Mouse (Mus musculus): Measurements from ENCODE around the gene Klhdc8a.
"Not testable (repeated sequence)": the region's sequence is repeated elsewhere in the genome, so short reads cannot be mapped to it uniquely, and the experiment has no call there.

The Klhdc8a gene
- long read RNA-seq, experiment 1, full-length matches to known transcripts = 228 of 286 reads
- long read RNA-seq, experiment 1, partial matches to known transcripts = 40 of 286 reads
- long read RNA-seq, experiment 1, other reads (novel, unspliced or antisense) = 18 of 286 reads
- long read RNA-seq, experiment 2, full-length matches to known transcripts = 374 of 479 reads
- long read RNA-seq, experiment 2, partial matches to known transcripts = 64 of 479 reads
- long read RNA-seq, experiment 2, other reads (novel, unspliced or antisense) = 41 of 479 reads

DNA sequence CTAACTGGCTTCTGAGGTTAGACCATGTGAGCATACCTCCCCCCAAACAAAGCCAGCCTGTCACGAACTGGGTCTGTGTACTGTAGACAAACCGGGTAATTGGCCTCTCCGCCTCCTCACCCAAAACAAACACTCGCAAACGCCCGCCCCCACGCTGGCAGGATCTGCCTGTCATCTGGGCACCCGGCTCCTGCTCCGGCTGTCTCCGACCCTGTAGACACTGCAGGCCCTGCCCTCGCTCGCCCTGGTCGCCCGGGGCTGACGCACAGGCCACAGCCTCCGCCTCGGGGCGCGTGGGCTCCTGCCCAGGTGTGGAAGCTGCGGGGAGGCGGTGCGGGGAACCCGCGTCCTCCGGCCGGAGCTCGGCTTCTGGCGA, at the start of gene Klhdc8a:
Klhdc8a (plus strand) TSS at position 202 of the 376 bp plus-strand sequence.
- intact Hi-C loops (cut with DNase I) = no loop called here

DNA sequence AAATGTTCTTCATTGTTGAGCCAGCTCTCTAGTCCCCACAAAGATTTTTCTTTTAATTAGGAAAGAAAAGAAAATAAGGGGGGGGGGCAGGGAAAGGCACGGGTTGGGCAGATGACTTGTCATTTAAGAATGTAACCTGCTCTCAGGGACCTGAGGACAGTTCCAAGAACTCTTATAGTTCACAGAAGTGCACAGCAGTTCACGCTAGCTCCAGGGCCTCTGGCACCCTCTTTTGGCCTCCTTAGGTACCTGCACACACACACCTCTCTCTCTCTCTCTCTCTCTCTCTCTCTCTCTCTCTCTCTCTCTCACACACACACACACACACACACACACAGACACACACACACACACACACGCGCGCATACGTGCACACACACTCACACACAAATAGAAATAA, 44.0 kb upstream of the Klhdc8a start:
- intact Hi-C loops (cut with DNase I) = no loop called here

DNA sequence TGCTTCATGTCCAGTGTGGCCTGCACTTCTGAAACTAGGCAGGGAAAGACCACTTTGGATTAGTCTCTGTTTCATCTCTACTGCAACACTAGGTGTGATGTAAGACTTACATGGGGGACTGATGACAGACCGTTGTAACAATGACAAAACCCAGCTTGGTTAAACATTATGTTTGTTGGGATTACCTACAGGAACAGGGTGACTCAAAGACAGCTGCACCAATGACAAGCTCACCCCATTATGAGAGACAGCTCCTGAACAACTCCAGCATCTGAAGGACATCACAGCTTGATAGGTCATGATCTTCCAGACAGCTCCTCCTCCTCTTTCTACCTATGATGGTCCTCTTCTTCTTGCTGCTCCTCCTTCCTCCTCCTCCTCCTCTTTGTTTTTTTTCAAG, 38.1 kb upstream of the Klhdc8a start:
- intact Hi-C loops (cut with DNase I) = no loop called here

DNA sequence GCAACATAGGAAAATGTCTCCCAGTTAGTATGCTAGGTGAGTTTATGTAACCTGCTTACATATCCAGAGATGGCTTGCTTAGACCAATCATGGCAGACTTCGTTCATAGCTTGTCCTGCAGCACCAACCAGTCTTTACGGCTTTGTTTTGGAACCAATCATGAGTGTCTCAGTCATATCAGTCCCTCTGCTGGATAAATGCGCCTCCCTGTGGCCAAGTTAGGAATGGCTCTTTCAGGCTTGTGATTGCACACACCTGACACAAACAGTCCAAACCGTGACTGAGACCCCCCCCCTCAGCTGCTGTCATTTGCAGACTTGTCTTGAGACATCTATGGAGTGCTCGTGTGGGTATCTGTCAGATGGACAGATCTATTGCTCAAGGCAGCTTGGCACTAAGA, 37.4 kb upstream of the Klhdc8a start:
- intact Hi-C loops (cut with DNase I) = no loop called here

DNA sequence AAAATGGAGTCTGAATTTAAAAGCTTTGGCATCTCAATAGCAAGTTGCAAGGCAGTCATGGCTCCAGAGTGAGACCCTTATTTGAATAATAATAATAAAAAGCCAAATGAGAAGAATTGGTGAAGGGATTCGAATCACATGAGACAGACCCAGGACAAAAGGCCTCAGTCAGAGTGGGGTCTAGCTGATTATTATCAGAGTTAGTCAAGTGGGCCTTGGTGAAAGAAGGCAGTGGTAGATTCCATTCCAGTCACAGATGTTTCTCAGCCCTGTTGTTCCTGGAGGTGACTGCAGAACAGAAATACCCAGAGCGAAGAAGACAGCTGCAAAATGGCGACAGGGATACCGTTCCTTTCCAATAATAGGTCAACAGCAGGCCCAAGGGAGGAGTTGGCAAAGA, 34.8 kb upstream of the Klhdc8a start:
- intact Hi-C loops (cut with DNase I) = no loop called here

DNA sequence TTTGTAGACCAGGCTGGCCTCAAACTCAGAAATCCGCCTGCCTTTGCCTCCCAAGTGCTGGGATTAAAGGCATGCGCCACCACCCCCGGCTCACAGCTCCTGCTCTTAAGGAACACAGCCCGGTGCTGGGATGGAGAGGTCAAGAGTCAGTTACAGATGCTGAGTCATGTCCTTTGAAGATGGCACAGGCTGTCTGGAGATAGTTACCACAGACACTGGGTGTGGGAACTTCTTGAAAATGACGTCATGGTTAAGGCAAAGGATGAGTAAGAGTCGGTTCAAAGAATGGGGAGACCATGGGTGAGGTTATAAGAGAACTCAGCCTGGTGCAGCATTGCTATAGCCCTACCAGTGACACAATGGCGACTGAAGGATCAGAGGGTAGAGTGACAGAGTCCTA, 33.8 kb upstream of the Klhdc8a start:
- intact Hi-C loops (cut with DNase I) = no loop called here

DNA sequence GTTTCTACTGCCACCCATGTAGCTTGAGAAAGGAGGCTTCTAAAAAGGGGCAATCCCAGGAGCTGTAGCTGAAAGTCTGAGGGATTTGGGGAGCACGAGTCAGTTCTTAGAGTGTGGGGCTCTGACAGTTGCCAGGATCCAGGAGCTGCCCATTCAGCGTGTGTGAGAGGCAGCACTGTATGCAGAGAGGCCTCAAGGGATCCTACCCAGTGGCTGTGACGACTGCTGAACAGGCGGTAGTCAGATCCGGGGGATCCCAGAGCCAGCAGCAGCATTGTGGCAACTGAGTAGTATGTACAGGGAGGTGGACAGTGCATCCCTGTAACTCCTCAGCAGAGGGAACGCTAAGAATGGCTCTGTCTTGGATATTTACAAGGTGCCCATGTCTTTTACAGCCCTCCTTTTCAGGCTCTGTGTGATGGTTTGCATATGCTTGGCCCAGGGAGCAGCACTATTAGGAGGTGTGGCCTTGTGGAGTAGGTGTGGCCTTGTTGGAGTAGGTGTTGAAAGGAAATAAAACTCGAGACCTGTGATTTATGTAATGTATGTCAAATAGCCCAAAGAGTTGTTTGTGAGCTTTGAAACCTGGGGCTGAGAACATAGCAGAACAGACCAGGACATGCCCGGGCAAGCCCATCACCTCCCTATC, 33.1 kb upstream of the Klhdc8a start:
- intact Hi-C loops (cut with DNase I) = no loop called here

DNA sequence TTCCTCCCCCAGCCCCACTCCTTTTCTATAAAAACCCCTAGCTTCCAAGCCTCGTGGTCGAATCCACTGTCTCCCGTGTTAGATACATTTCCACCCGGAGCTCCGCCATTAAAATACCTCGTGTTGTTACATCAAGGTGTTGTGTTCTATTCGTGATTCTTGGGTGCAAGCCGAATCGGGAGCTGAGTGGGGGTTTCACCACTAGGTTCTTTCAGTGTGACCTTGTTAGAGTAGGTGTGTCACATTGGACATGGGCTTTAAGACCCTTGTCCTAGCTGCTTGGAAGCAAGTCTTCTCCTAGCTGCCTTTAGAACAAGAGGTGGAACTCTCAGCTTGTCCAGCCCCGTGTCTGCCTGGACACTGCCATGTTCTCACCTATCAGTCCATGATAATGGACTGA, 32.5 kb upstream of the Klhdc8a start:
- intact Hi-C loops (cut with DNase I) = no loop called here

DNA sequence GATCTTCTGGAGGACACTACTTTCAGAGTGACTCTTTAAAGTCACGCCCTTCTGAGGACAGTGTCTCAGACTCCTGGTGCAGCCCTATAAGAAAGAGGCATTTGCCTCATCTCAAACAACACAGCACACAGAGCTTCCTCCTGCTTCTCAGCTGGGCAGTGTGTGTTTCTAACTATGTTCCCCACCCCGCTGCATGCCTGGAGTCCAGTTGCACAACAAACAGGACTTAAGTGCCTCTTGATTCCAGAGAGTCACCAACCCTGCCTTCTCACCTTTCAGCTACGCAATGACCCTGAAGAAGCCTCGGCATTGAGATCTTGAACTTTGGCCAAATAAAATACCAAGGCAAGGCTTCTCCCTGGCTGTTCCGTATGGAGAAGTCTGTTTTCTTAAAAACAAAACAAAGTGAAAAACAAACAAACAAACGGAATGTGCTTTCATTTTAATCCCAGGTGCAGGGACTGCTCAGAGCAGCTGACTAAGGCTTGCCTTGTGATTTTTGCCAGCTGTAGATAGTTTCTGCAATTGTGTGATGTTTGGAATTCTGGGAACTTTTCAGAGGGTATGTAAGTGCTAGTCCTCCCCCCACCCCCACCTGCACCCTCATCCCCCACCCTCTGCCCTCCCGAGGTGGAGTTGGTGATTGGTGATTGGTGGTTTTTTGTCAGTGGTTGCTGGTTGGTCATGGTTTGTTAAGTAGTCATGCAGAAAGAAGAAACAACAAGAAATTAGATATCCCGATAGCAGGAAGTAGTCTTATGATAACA, 31.5 kb upstream of the Klhdc8a start:
- intact Hi-C loops (cut with DNase I) = no loop called here

DNA sequence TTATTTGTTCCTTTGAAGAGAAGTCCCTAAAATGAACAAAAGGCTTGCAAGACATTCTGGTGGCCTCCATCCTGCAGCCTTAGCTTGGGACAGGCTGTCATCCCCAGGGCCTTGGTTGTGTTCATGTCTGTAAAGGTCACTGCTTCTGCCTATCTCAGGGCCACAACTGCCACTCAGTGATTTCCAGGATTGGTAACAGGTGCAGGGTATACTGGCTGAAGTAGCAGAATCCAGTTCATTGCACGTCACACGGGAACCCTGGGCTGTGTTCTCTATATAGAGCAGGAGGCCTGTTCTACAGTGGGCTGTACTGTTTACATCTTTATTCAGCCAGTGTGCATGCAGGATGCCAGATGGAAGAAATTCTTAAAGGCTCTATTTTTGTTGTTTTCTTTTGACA, 30.5 kb upstream of the Klhdc8a start:
- intact Hi-C loops (cut with DNase I) = no loop called here

DNA sequence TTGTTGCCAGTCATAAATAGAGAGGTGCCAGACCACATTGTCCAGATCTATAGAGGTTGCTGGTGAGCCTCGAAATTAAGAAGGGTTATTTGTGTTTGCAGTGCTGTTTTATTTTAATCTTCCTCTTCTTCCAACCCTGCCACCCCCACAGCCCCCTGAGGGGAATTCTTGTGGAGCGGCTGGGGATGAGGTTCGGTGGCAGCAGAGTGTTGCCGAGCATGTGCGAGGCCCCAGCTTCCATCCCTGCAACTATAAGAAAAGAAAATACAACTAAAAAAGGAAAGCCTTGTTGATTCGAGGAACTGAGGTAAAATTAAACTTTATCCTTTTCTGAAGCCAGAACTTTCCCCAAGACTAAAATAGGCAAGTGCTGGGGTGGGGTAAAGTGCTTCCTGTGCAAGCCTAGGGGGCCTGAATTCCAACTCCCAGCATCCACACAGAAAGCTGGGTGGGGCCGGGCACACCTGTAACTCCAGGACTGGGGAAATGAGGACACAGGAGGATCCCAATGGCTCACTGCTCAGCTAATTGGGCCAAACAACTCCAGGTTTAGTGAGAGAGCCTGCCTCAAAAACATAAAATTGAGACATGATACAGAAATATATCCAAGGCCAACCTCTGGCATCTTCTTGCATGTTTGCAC, 29.9 kb upstream of the Klhdc8a start:
- intact Hi-C loops (cut with DNase I) = no loop called here

DNA sequence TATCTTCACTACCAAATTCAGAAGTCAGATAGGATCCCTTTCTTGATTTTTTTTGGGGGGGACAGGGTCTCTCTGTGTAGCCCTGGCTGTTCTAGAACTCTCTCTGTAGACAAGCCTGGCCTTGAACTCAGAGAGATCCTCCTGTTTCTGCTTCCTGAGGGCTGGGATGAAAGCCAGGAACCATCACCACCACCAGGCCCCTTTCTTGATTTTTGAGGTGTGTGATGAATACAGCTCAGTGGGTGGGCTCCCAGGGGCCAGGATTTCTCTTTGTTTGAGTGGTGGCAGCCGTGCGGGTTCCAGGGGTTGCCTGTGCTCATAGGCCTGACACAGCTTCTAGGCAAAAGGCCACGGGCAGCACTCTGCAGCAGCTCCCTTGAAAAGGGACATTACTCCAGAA, 27.2 kb upstream of the Klhdc8a start:
- intact Hi-C loops (cut with DNase I) = no loop called here

DNA sequence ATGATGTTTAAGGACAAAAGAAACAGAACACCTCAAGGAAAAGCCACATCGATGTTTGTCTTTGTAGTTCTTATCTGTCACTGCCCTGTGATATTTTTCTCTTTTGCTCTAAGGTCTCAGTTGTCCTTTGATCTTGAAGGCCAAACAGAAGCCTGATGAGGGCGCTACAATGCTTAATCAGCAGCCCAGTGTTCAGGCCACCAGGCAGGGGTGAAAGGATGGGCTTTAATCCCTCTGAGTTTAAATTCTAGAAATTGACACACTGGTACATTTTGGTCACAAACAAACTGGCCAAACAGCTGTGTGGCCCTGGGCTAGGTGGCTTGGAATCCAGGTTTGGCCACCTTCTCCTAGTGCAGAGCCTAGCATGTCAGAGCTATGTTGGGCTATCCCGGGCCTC, 21.7 kb upstream of the Klhdc8a start:
- intact Hi-C loops (cut with DNase I) = no loop called here

DNA sequence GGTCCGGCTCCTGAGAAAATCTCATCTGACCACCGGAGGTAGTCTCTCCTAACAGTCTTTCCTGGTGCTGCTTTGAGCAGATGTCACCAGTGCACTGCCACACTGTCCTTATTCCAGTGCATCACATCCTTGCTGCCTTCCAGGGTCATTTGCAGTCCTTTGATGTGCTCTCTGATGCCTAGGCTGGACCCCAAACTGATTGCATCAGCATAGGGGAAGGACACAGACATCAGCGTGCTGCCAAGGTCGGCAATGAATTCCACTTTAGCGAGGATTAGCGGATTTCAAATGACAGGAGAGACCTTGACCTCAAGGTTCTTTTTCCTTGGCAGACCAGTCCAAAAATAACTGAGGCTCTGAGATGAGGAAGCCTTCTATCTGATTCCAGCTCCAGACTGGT, 21.3 kb upstream of the Klhdc8a start:
- intact Hi-C loops (cut with DNase I) = no loop called here

DNA sequence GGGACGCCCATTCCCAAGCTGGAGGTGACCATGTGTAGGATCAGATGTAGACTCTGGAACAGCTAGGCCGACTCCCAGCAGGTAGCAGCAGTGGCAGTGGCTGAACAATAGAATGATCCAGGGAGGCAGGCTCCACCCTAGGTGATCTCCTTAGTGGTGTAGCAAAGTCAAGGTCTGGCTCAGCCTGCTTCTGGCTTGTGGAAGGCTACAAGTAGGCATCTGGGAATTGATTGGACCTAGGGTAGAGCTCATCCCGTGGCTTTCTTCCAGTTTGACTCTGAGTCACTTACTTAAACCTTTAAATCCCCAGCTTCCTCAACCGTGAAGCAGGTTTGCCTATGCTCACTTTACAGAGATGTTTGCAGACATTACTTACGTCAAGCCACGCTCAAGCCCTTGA, 17.8 kb upstream of the Klhdc8a start:
- intact Hi-C loops (cut with DNase I) = not testable (repeated sequence)

DNA sequence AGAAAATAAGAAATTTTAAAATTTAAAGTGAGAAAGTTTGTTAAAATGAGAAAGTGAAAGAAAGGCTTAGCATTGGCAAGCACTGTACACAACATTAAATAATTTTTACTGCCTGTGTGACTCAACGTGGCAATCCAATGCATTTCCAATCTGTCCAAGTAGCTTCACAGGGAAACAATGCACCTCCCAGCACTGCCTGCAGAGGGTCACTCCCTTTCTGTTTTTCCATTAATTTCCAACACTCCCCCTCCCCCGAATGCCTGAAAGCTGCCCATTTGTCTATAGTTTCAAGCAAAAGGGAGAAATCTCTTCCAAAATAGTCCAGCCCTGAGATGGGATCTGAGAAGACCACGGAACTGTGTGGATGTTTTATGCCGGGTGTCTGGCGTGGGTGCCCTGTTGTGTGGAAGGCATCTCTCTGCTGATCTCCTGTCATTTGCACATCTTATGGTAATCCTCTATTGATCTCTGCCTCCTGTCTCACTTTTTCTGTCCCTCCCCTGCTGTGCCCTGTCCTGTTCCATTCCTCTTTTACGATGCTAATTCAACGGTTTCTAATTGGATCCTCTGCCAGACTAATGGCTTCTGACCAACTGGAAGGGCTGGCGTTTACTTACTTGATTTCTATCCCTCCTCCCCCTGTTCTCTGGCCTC, 16.8 kb upstream of the Klhdc8a start:
- intact Hi-C loops (cut with DNase I) = no loop called here

DNA sequence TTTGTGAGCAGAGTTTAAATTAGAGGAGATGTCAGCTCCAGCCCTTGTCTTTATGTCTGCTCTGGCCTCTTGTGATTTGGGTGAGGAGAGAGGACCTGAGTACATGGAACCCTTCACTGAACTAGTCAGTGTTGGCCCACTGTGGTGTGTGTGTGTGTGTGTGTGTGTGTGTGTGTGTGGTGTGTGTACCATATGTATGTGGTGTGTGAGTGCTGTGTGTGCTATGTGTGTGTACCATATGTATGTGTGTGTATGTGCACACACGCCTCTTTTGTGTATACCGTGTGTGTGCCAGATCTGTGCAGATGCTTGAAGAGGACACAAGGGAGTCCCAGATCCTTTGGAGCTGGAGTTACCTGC, 16.3 kb upstream of the Klhdc8a start:
- intact Hi-C loops (cut with DNase I) = no loop called here

DNA sequence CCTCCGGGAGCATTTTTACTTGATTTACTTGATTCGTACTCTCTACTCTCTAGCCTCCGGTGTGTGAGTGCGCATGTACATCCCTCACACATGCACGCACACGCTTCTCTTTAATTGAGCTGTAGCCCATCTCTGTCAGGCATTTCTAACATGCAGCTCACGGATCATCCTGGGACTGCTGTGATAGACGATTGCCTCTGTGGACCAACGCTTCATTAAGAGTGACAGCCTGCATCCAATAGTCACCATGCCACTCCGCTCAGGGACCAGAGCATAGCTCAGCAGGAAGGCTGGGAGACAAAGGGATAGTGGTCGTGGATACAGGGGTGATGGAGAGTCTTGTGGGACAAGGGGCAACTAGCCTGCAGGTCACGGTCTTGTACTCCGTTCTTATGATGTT, 15.4 kb upstream of the Klhdc8a start:
- intact Hi-C loops (cut with DNase I) = no loop called here

DNA sequence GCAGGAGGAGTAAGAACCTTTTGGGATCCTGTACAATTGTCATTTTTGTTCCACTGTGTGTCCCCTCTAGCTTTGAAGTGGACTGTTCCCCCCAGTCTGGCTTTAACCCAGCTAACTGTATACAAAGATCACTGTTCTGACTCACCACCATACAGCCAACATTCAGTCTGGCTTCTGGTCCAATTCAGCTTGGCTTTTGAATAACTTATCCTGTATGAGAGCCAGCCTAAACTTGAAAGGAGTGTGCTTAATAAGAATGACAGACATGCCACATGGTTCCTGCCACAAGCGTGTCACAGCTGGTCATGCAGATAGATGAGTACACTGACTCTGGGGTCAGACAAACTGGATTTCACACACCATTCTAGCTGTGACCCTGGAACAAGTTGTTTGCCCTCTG, 11.7 kb upstream of the Klhdc8a start:
- intact Hi-C loops (cut with DNase I) = no loop called here

DNA sequence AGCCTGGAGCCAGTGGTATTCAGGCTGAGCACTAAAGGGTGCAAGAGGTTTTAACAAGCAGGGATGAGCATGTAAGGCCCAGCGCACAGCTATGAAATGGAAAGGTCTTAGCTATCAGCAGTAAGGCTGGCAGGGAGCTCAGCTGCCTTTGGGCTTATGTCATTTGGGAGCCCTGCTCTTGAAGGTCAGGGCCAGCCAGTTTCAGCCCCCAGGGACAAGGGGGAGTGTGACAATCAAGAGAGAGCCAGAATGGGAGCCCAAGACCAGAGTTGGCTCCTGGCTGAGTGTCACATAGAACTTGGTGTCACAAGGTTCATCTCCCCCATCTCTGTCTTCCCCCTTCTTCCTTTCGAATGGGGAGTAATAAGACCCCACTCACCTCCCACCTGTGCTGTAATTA, 11.0 kb upstream of the Klhdc8a start:
- intact Hi-C loops (cut with DNase I) = no loop called here

DNA sequence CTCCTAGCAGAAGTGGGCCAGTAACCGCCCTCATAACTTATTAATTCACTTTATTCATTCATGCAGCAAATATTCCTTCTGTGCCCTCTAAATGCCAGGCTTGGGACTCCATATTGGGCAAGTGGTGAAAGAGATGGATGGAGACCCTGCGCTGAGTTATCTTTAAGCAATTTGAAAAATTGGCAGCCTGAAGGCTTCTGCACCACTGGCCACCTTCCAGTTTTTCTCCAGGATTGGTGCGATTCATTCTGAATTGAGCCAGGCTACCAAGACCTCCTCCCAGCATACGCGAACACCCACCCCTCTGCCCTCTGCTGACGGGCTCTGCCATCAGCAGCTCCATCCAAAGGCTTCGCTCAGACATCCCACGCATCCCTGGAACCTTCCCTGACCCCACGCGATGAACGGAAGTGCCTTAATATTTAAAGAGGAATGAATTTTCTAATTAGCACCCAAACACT, 10.4 kb upstream of the Klhdc8a start:
- intact Hi-C loops (cut with DNase I) = no loop called here

DNA sequence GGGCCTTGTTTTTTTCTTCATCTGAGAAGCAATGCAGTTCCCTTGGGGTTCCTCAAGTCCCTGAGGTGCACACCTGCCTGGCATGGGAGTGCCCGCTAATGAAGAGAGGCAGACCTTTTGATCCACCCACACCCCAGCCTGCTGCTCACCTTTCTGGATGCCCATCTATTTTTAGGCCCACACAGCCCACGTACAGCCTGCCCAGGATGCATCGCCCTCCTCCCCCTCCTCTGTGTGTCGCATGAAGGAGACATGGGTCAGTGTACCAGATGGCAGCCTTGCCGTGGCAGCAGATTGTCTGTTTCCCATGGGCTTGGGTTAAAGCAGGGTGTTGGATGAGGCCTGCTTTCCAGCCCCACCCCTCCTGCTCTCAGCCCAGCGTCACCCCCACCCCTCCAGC, 8.5 kb upstream of the Klhdc8a start:
- intact Hi-C loops (cut with DNase I) = no loop called here

Measured in adrenal gland (tissue).